Mouse (Mus musculus) liver, adult 2 months (tissue): ENCODE results near the gene Hacd3. TPM values are rescaled to one million over a fixed set of nuclear protein-coding genes. Genes with fewer than 3 reads are reported as not detected.
"Not testable (repeated sequence)": the region's sequence is repeated elsewhere in the genome, so short reads cannot be mapped to it uniquely, and the experiment has no call there.

Experiments used
- DNase-seq: peaks from one replicate; pipeline ENCODE4 v3.0.0-alpha.2; 2011; ENCODE audit warnings: low read depth, low spot score; ENCODE audit errors: extremely low read depth
- H3K27ac ChIP-seq: fragments of 200-500 bp; replicated peaks from 2 replicates; pipeline ENCODE4 v1.5.1; 2012; ENCODE audit warnings: low read depth, mild to moderate bottlenecking, control low read depth, inconsistent platforms, low read length; ENCODE audit not compliant: insufficient read depth
- H3K27me3 ChIP-seq: fragments of 200-500 bp; 2 replicates; pipeline ENCODE4 v1.6.1; 2012; ENCODE audit warnings: mild to moderate bottlenecking, moderate library complexity, low read length, inconsistent platforms; ENCODE audit not compliant: control insufficient read depth, insufficient read depth
- H3K36me3 ChIP-seq: fragments of 200-500 bp; 2 replicates; pipeline ENCODE4 v1.6.1; 2012; ENCODE audit warnings: low read length, inconsistent platforms; ENCODE audit not compliant: control insufficient read depth, insufficient read depth
- H3K4me1 ChIP-seq: fragments of 200-500 bp; 2 replicates; pipeline ENCODE4 v1.6.1; 2011; ENCODE audit warnings: low read length; ENCODE audit not compliant: control insufficient read depth, insufficient read depth
- H3K4me3 ChIP-seq: fragments of 200-500 bp; 2 replicates; pipeline ENCODE4 v1.5.1; 2011; ENCODE audit warnings: low read depth, mild to moderate bottlenecking, control low read depth, low read length, moderate library complexity; ENCODE audit not compliant: insufficient read depth
- H3K79me2 ChIP-seq: fragments of 200-500 bp; 2 replicates; pipeline ENCODE4 v1.6.1; 2012; ENCODE audit warnings: inconsistent platforms, mild to moderate bottlenecking, low read length, moderate library complexity; ENCODE audit not compliant: control insufficient read depth, insufficient read depth
- H3K9ac ChIP-seq: fragments of 200-500 bp; 2 replicates; pipeline ENCODE4 v1.6.1; 2012; ENCODE audit warnings: low read depth, mild to moderate bottlenecking, control low read depth, inconsistent platforms, low read length
- CTCF ChIP-seq: fragments of 200-500 bp; IDR thresholded peaks from 2 replicates; pipeline ENCODE4 v1.5.1; 2011; ENCODE audit warnings: low read depth, low read length, control low read depth
- POLR2A ChIP-seq: fragments of 200-500 bp; IDR thresholded peaks from 2 replicates; pipeline ENCODE4 v1.6.1; 2011; ENCODE audit warnings: low read length, control low read depth; ENCODE audit not compliant: insufficient read depth; ENCODE audit errors: extremely low read depth
- WGBS: fragments of 180-500 bp; shearing (Covaris S2); methylation state at CpG from one replicate; pipeline ENCODE4 v1.1.7; 2018; 5-methylcytosine and 5-hydroxymethylcytosine counted together
- polyA plus RNA-seq: library from polyadenylated mRNA; depleted of rRNA; stranded (reverse); fragments of >200 nt; gene quantifications from 2 replicates; pipeline ENCODE4 v1.2.3, GENCODE M21; 2012
- total RNA-seq: library from RNA; depleted of rRNA; stranded (reverse); fragments of >200 nt; gene quantifications from 2 replicates; pipeline ENCODE4 v1.2.3, GENCODE M21; 2014

Hacd3 gene
- total and polyA plus RNA-seq, 2 experiments, result 67.7 to 165 TPM

DNA sequence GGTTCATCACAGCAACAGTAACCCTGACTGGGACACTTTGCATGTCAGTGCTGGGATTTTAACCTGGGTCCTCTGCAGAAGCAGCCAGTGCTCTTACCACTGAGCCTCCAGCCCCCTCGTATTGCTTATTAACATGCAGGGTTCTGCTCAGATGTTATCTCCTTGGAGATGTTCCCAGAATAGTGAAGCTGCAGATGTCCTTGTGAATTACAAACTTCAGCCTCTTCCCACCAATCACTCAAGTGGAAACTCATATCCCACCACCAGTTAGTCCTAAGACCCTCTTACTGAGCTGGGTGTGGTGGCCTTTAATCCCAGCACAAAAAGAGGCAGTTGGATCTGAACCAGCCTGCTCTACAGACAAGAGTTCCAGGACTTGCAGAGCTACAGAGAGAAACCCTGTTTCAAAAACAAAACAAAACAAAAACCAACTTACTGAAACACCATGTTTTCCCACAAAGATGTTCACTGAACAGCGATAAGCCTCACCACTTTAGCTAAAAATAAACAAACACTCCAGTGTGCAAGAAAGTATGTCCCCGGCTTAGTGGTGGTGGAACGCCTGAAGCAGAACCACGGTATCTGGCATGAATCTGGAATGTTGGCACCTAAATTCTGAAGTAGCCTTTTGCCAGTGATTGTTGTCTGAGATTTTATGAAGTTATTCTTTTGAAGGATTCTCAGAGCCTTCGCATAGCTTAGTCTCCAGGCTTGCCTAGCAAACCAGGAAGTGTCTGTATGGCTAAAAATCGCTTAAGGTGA, 5.9 kb downstream of the Hacd3 start:
- H3K36me3 ChIP-seq, result no peaks in the 10 kb centered on the region
- no peak overlapping the region for H3K4me3 ChIP-seq
- H3K27me3 ChIP-seq, result no peaks in the 10 kb centered on the region
- no peak overlapping the region for H3K9ac ChIP-seq
- DNase-seq, result peak; percentile 50
- H3K27ac ChIP-seq, result peak overlapping the region; percentile 54
- 28% methylated on average over 7 of the region's 7 CpGs for WGBS
- TF ChIP-seq POLR2A, result no peak
- no peak for TF ChIP-seq CTCF
- peaks cover 50% of the 10 kb centered on the region for H3K79me2 ChIP-seq
- peaks cover 35% of the 10 kb centered on the region for H3K4me1 ChIP-seq

GRCm38 (mm10) chr9:65011304-65011703, 10.2 kb downstream of the Hacd3 start:
- Histone ChIP-seq H3K79me2 (peaks cover 35% of the 10 kb centered on the region), H3K9ac (no peak overlapping the region), H3K27me3 (no peaks in the 10 kb centered on the region), H3K4me3 (no peak overlapping the region), H3K4me1 (peaks cover 20% of the 10 kb centered on the region), H3K27ac (no peak overlapping the region), H3K36me3 (peaks cover 9% of the 10 kb centered on the region)
- WGBS, result 53% methylated on average over 6 of the region's 6 CpGs
- no peak for TF ChIP-seq POLR2A
- TF ChIP-seq CTCF, result peak; percentile 61
- no peak for DNase-seq

- Histone ChIP-seq H3K27ac (no peak overlapping the region), H3K79me2 (peaks cover 32% of the 10 kb centered on the region), H3K4me1 (peaks cover 16% of the 10 kb centered on the region), H3K4me3 (no peak overlapping the region), H3K9ac (no peak overlapping the region), H3K27me3 (no peaks in the 10 kb centered on the region), H3K36me3 (peaks cover 15% of the 10 kb centered on the region)
- DNase-seq, result no peak
- WGBS, result 74% methylated on average over 8 of the region's 8 CpGs
- TF ChIP-seq CTCF (no peak), POLR2A (no peak)
These were observed 10.9 kb downstream of the Hacd3 start for GRCm38 (mm10) chr9:65010632-65011031.

DNA sequence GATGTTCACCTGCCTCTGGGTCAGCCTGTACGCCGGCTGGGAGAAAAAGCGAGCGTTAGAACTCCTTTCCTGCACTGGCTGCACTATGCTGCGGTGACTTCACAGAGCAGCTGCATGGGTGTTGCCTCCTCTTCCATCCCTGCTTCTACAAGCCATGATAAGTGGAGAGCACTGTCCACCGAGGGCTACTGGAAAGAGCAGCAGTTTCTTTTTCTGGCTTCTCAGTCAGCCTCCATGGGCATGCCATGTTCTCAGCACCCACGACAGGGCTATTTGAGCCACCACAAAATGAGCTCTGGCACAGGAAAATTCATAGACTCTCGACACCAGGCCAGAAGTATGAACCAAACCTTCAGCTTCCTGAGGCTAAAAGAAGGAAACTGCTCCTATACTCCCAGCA, 15.8 kb downstream of the Hacd3 start:
- Histone ChIP-seq H3K9ac (no peak overlapping the region), H3K27ac (no peak overlapping the region), H3K27me3 (no peaks in the 10 kb centered on the region), H3K4me1 (no peaks in the 10 kb centered on the region), H3K36me3 (peaks cover 44% of the 10 kb centered on the region), H3K4me3 (no peak overlapping the region), H3K79me2 (peaks cover 3% of the 10 kb centered on the region; the same call in 1 of the 2 replicates)
- DNase-seq, result no peak
- WGBS, result 97% methylated on average over 8 of the region's 8 CpGs
- no peak for TF ChIP-seq POLR2A
- no peak for TF ChIP-seq CTCF

DNA sequence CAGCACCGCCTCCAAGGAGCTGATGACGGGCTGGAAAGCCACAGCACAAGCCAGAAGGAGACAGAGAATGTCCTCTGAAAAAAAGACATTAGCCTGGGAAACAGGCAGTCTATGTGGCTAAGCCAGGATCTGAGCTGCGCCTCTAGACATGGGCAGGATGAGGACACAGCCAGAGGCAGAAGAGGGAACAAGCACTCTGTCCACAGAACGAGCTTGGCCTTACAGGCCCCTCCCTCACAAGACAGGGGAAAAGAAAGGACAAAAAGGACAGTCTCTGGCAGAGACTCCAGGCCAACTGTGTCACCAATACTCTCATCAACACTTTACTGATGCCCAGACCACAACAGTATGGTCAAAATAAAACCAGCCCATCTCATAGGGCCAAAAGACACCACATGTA, 20.0 kb downstream of the Hacd3 start:
- 84% methylated on average over 4 of the region's 4 CpGs for WGBS
- no peak overlapping the region for H3K27ac ChIP-seq
- H3K79me2 ChIP-seq, result no peaks in the 10 kb centered on the region; the same call in 1 of the 2 replicates
- no peaks in the 10 kb centered on the region for H3K4me1 ChIP-seq
- no peak overlapping the region for H3K9ac ChIP-seq
- no peak for DNase-seq
- H3K27me3 ChIP-seq, result no peaks in the 10 kb centered on the region
- no peak overlapping the region for H3K4me3 ChIP-seq
- no peak for TF ChIP-seq CTCF
- TF ChIP-seq POLR2A, result no peak
- H3K36me3 ChIP-seq, result peaks cover 64% of the 10 kb centered on the region

DNA sequence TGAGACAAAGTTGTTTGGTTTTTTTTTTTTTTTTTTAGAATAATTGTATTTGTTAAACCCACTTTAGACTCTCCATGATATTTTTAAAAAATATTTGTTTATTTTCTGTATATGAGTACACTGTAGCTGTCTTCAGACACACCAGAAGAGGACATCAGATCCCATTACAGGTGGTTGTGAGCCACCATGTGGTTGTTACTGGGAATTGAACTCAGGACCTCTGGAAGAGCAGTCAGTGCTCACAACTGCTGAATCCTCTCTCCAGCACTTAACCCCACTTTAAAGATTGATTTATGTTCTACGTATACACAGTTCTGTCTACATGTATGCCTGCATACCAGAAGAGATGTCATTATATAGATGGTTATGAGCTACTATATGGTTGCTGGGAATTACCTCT, 26.0 kb downstream of the Hacd3 start:
- 97% methylated on average over 1 of the region's 1 CpGs for WGBS
- H3K9ac ChIP-seq, H3K27ac ChIP-seq, H3K4me3 ChIP-seq, H3K4me1 ChIP-seq, DNase-seq, H3K79me2 ChIP-seq, H3K27me3 ChIP-seq: not testable (repeated sequence)
- peaks cover 73% of the 10 kb centered on the region for H3K36me3 ChIP-seq
